Mouse (Mus musculus): Measurements from ENCODE around the gene Gm49322. TPM values are rescaled to one million over a fixed set of nuclear protein-coding genes. Genes with fewer than 3 reads are reported as not detected.
"Not testable (repeated sequence)": the region's sequence is repeated elsewhere in the genome, so short reads cannot be mapped to it uniquely, and the experiment has no call there.

The Gm49322 gene
- total RNA-seq, 2 experiments from 2014 or later: 1.1 to 1.7 TPM

GRCm38 (mm10) chr10:80610116-80610785 lies 4.4 kb downstream of the Gm49322 start:
- DNase-seq (ENCODE audit: low spot score in 2 of 2): no peak

- DNase-seq (ENCODE audit: low spot score in 2 of 2): no peak
Measured at GRCm38 (mm10) chr10:80611024-80611423, 5.2 kb downstream of the Gm49322 start.

- no peak for DNase-seq (ENCODE audit: low spot score in 2 of 2)
Measured at GRCm38 (mm10) chr10:80611905-80612304, 6.1 kb downstream of the Gm49322 start.

- no peak for DNase-seq (ENCODE audit: low spot score in 2 of 2)
Measured at GRCm38 (mm10) chr10:80613821-80614220, 8.0 kb downstream of the Gm49322 start.

- no peak for DNase-seq (ENCODE audit: low spot score in 2 of 2)
Measured at GRCm38 (mm10) chr10:80614351-80614750, 8.5 kb downstream of the Gm49322 start.

GRCm38 (mm10) chr10:80618181-80618580 lies 12.4 kb downstream of the Gm49322 start:
- no peak for DNase-seq (ENCODE audit: low spot score in 2 of 2)

- DNase-seq (ENCODE audit: low spot score in 2 of 2): no peak
Measured at GRCm38 (mm10) chr10:80619465-80620244, 13.8 kb downstream of the Gm49322 start.

GRCm38 (mm10) chr10:80620365-80620764 lies 14.5 kb downstream of the Gm49322 start:
- no peak for DNase-seq (ENCODE audit: low spot score in 2 of 2)

- DNase-seq (ENCODE audit: low spot score in 2 of 2): no peak
Measured at GRCm38 (mm10) chr10:80620796-80621689, 15.2 kb downstream of the Gm49322 start.

GRCm38 (mm10) chr10:80621690-80621939 lies 15.8 kb downstream of the Gm49322 start:
- DNase-seq (ENCODE audit: low spot score in 2 of 2): no peak

GRCm38 (mm10) chr10:80621940-80622660 lies 16.3 kb downstream of the Gm49322 start:
- DNase-seq (ENCODE audit: low spot score in 2 of 2): peak; percentile 96 to 99

- peak in 1 of 2 experiments; percentile 61 for DNase-seq (ENCODE audit: low spot score in 2 of 2)
Measured at GRCm38 (mm10) chr10:80622661-80623456, 17.0 kb downstream of the Gm49322 start, which contains the start of gene Csnk1g2. TSS of gene Csnk1g2 (plus strand) at chr10:80622838.

- peak in 1 of 2 experiments; percentile 58 for DNase-seq (ENCODE audit: low spot score in 2 of 2)
Measured at GRCm38 (mm10) chr10:80623457-80624191, 17.8 kb downstream of the Gm49322 start.

- no peak for DNase-seq (ENCODE audit: low spot score in 2 of 2)
Measured at GRCm38 (mm10) chr10:80625764-80626163, 19.9 kb downstream of the Gm49322 start.

GRCm38 (mm10) chr10:80627685-80628084 lies 21.9 kb downstream of the Gm49322 start:
- DNase-seq (ENCODE audit: low spot score in 2 of 2): no peak

- no peak for DNase-seq (ENCODE audit: low spot score in 2 of 2)
Measured at GRCm38 (mm10) chr10:80628925-80629324, 23.1 kb downstream of the Gm49322 start.

GRCm38 (mm10) chr10:80635345-80635744 lies 29.5 kb downstream of the Gm49322 start:
- DNase-seq (ENCODE audit: low spot score in 2 of 2): no peak

- no peak for DNase-seq (ENCODE audit: low spot score in 2 of 2)
Measured at GRCm38 (mm10) chr10:80646936-80647335, 41.1 kb downstream of the Gm49322 start.

GRCm38 (mm10) chr10:80649910-80650309 lies 44.1 kb downstream of the Gm49322 start:
- not testable (repeated sequence) for DNase-seq (ENCODE audit: low spot score in 2 of 2)

Data from gastrocnemius, postnatal 4 days (tissue).